Mouse (Mus musculus): Measurements from ENCODE around the gene Gm4181.
"Not testable (repeated sequence)": the region's sequence is repeated elsewhere in the genome, so short reads cannot be mapped to it uniquely, and the experiment has no call there.

The Gm4181 gene

GRCm38 (mm10) chr14:51635566-51635965 lies at the start of gene Gm4181:
Gene Gm4181, minus strand, starts transcription at chr14:51635666.
- not testable (repeated sequence) for DNase-seq

GRCm38 (mm10) chr14:51677269-51677668 lies 41.8 kb upstream of the Gm4181 start:
- DNase-seq, result no peak

DNA sequence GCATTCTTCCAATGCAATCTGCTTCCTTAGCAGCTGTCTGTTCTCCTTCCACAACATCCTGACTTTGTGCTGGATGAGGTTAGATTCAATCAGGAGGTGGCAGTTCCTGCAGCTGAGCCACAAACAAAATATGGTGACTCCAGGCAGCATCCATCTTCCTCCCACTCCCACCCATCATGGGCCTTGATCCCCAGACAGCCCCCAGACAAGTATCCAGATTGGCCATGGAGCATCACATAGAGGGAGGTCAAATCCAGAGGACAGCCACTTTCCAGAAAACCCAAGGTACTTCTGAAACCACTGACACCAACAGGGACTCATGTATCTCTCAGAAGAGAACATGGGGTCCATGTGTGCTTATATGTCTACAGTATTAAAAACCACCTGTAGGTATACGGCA lies 3.0 kb downstream of the Gm4181 start:
- peak; percentile 3 for DNase-seq

DNA sequence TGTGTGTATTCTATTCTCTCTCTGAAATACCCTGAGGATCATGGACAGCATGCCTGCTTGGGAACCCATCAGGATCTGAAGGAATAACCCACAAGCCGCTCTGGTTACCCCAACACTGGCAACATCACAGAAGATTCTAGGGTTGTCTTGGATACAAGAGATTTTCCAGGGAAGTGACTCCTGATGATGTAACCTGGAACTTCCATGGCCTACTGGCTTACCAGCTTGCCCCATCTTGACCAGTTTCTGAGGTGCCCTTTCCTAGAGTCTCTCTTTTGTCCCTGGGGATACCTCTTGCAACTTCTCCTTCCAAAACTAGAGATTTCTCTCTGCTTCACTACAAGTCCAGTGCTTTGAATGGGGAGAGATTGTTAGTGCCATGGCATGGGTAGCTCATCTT lies 24.3 kb downstream of the Gm4181 start, which contains the start of gene Gm17078:
Gm17078 (minus strand) TSS at position 101 of the 400 bp plus-strand sequence.
- no peak for DNase-seq

DNA sequence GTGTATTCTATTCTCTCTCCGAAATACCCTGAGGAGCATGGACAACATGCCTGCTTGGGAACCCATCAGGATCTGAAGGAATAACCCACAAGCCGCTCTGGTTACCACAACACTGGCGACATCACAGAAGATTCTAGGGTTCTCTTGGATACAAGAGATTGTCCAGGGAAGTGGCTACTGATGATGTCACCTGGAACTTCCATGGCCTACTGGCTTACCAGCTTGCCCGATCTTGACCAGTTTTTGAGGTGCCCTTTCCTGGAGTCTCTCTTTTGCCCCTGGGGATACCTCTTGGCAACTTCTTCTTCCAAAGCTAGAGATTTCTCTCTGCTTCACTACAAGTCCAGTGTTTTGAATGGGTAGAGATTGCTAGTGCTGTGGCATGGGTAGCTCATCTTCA lies 43.4 kb downstream of the Gm4181 start, which contains the start of gene Gm17174:
Gm17174 (minus strand) TSS at position 101 of the 400 bp plus-strand sequence.
- DNase-seq, result not testable (repeated sequence)

All from kidney, adult 11 months (tissue).